Mouse (Mus musculus) adrenal gland, postnatal 10 days (tissue): ENCODE measurements around the gene Rad54l. TPM values are rescaled to one million over a fixed set of nuclear protein-coding genes. Genes with fewer than 3 reads are reported as not detected.

ENCODE experiments used
- DNase-seq: peaks from one replicate; pipeline ENCODE4 v3.0.0; 2021; ENCODE audit warnings: mixed read lengths
- long read RNA-seq, 2 experiments: library from polyadenylated mRNA; stranded (forward); transcript quantifications; one replicate each; pipeline ENCODE4 v2.0.0; 2021
- total RNA-seq, 2 experiments: library from RNA; stranded (reverse); gene quantifications; 2 replicates each; pipeline ENCODE4 v1.2.3; 2021

Gene Rad54l
- total RNA-seq = 1 to 10 TPM; 4.3 to 6.5 TPM
- long read RNA-seq, experiment 1, partial matches to known transcripts = 1 of 8 reads
- long read RNA-seq, experiment 1, other reads (novel, unspliced or antisense) = 3 of 8 reads
- long read RNA-seq, experiment 2, partial matches to known transcripts = 2 of 6 reads
- long read RNA-seq, experiment 2, other reads (novel, unspliced or antisense) = 0 of 6 reads

DNA sequence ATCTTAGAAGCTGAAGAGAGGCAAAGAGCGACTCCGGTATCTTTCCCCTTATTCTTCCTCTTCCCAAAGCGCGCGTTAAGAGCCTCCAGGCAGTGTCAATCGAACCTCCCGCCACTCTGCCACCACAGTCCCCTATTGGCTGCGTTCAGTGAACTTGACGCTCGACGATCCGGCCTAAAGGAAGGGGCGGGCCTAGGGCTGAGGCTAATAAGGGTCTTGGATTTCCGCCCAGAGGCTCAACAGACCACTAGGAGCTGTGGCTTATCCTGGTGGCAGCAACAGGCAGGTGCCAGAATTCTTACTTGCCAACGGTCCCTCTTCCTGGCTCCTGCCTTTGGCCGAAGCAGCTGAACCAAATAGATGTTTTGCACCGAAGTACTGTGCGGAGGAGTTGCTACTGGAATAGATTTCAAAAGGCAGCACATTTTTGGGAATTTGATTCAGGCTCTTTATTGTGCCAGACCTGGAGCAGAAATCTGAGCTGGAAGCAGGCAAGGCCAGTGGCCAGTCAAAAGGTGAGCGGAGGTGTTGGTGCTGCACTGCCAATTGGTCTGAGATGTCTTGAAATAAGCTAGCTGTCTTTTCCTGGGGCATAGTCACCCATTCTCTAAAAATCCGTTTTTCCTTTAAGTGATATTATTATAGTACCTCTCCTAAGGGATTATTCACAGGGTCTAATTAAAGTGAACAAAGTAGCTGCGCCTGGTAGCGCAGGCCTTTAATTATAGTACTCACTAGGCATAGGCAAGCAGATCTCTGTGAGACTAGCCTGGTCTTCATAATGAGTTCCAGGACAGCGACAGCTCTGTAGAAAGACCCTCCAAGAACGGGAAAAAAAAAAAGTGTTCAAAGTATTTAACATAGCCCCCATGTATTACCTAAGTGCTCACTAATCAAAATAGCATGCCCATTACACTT is at the start of gene Rad54l, which contains the start of gene Pomgnt1:
Gene Rad54l, minus strand, starts transcription at position 89 of the 918 bp plus-strand sequence.
Gene Pomgnt1, plus strand, starts transcription at position 239 of the 918 bp plus-strand sequence.
- DNase-seq = peak; percentile 86

DNA sequence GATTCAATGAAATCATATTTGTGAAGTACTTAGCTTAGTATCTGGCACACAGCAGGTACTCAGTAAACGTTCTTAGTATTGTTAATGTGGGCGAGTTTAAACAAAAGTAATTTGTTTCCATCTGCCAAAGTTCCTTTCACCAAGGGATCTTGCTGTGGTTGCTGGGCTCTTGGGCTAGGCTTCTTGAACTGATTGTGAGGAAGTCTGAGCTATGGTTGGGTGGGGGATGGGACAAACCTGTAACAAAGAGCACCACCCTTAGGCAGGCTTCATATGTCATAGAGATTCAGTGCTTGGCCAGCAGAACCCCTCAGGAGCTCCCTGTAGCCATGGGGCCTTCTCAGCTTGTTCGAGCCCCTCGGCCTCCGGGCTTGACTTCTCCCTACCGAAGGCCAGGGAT is 49.6 kb upstream of the Rad54l start, which contains the start of the genes 1700042G07Rik and Gm49337:
Gene 1700042G07Rik, plus strand, starts transcription at position 301 of the 400 bp plus-strand sequence.
Gene Gm49337, plus strand, starts transcription at position 313 of the 400 bp plus-strand sequence.
- no peak for DNase-seq

DNA sequence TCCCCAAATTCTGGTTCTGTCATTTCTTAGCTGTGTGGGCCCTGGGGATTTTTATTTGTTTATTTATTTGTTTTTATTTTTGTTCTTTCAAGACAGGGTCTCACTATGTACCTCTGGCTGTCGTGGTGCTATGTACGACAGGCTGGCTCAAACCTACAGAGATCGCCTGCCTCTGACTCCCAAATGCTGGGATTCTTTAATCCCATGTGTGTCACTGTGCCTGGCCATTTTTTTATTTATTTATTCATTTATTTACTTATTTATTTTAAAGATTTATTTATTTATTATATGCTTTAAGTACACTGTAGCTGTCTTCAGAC is 45.8 kb upstream of the Rad54l start:
- DNase-seq = no peak

DNA sequence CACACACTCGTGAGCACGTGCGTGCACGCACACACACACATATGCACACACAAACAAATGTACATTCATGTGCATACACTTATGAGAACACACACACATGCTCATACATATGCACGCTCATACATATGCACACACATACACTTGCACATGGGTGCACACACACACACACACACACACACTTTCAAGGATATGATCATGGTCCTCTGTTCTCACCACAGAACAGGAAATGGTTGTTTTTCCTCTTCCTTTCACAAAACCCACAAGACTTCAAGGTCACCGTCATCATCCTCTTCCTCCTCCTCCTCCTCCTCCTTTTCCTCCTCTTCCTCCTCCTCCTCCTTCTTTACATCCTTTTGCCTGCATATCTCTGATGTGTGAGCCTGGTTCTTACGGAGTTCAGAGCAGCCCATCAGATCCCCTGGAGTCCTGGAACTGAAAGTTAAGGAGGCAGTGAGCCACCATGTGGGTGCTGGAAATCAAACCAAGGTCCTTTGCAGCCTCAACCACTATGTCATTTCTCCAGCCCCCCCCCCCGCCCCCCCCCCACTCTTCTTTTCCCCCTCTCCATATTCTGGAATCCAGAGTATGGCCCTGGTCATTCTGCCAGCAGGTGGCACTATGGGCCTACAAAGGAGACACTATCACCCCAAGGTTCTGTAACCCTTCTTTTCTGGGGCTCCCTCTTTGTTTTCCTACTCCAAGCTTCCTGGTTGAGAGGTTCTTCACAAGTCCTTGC is 45.3 kb upstream of the Rad54l start:
- DNase-seq = peak; percentile 83

DNA sequence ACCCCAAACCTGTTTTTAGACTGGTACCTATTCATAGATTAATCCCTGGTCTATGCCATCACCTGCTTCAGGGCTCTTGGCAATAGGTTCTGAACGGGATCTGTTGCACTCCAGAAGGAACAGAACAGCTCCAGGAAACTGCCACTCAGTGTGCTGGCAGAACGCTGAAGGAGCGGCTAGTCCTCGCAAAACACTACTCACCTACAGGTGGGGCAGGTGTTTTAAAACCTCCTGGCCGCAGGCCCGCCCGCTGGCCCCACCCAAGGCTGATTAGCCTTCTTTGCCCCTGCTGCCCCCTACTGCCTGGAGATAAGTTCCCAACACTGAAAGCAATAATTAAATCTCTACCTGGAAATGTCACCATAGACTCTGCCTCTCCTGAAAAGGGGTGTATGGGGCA is 43.9 kb upstream of the Rad54l start, which contains the start of gene Tspan1:
Gene Tspan1, minus strand, starts transcription at position 198 of the 400 bp plus-strand sequence.
- no peak for DNase-seq

DNA sequence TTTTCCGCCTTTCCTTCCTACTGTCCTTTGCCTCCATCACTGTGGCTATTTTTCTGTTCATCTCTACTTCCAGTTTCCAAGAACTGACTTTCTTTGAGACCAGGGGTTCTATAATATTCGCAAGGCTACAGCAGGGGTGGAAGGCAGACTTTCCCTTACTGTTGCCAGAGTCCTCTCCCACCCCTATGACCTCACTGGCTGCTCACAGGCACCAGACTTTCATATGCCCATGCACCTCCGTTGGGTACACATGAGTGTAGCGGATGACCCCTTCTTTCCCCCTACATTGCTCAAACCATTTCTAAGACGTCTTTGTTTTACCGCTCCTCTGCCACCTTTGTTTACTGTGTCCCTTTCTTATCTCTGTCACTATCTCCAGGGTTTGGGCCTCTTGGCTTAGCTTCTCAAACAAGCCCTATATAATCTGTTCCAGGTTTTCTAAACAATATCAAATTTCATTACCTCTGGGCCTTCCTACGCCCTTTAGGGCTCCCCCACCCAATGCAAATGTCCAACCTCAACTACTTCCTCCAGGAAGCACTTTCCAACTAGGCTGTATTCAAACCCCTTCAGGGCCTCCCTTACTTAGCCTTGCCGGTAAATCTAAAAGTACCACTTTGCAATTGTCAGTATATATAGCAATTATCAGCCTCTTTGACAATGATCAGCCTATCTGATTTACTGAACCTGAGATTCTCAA is 42.4 kb upstream of the Rad54l start:
- no peak for DNase-seq

DNA sequence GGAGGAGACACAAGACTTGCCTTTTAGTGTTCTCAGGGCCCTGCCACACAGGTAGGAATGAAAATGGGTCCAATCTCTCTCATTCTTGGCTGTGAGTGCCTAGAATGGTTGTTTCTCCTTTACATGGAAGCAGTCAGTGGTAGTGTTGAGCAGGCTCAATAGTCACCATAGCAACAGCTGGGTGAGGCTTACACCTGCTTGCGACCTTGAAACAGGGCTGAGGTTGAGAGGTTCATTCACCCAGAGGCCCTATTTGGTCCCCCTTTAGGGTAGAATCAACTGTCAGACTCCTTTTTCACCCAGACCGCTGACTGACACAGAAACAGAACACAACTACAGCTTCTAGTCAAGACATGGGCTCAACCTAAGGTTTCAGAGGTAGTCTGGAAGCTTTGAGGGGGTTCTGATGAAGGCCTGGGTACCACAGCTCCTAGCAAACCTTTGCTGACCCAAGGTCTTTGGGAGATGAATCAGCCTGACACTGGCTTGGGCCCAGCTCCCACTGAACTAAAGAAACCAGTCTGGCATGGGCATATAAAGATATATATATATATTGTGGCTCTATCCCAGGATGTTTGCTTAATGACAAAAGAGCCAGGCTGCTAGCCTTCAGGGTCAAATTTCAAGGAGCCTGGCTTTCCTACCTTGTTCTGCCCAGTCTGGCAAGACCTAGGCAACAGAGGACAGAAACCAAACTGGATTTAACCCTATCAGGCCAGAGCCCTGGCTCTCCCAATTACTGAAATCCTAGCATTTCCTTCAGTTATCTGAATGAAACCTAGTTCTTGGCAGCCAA is 41.5 kb upstream of the Rad54l start:
- DNase-seq = no peak

DNA sequence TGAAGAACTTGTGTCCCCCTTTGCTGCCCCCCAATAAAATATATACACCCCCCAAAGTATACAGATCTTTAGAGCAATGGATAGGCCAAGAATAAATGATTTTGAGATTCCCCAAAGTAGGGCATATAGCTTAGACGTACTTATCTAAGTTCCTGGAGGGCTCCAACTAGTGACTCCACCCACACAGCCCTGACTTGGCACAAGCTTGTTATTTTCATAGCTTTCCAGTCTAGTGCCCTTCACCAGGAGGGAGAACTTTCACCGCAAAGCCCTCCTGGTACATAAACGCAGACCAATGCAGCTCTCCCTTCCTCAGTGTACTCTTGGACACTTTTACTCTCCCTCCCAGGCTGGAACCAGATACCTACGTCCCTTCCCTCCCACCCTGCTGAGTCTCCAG is 38.7 kb upstream of the Rad54l start:
- DNase-seq = no peak

DNA sequence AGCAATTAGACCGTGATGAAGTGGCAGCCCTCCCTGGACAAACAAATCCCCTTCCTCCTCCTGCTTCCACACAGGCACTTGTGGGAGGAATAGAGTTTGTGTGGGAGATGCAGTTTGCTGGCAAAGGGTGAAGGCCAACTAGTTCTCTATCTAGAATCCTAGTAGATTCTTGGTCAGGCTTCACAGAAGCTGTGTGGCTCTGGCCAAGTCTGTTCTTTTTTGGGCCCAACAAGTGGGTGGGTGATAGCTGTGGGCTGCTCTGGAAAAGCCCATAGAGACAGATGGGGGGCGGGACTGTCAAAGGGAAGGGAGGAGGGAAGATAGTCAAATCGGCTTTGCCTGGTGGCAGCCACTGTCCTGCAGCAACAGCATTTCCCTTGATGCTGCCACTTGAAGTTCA is 37.3 kb upstream of the Rad54l start:
- DNase-seq = no peak

DNA sequence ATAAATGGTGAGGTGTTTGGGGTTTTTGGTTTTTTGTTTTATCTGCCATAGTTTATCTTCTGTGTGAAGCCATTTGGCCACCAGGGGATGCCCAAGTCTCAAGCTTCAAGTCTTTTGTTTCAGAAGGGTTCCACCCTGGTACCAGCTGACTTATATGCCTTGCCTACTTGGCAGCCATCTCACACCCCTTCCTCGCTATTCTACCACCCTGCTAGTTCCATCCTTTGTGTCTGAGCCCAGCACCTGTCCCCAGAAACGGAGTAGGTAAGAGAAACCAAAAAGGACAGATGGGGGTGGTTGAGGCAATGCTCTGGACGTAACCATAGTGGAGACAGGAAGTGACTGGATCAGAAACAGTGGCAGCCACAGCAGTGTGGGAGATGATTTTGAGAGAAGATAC is 36.4 kb upstream of the Rad54l start:
- no peak for DNase-seq

DNA sequence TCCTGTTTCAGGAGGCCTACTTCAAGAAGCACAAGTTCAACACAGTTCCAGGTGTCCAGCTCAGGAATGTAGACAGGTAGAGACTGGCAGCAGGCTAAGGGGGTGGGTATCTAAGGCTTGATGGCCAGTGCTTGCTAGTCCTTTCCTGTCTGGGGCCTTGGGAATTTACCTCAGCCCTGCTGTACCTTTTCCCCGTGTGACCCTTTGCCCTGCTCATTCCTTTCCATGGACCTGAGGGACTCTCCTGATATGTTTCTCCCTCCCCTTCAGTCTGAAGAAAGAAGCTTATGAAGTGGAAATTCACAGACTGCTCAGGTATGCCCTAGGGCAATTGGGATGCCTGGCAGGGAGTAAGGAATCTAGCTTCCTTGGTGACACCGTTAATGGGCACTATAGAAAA is 34.4 kb upstream of the Rad54l start:
- no peak for DNase-seq

DNA sequence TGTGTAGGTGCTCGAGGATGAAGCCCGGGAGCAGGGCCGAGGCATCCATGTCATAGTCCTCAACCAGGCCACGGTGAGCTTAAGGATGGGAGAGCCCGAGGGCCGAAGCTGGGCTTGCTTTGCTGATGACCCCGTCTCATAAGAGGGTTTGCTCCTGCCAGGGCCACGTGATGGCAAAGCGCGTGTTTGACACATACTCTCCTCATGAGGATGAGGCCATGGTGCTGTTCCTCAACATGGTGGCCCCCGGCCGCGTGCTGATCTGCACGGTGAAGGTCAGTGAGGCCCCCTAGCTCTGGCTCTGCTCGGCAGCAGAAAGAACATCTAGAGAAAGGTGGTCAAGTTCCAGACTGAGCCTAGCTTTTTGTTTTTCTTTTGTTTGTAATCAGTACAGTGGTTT is 29.2 kb upstream of the Rad54l start:
- DNase-seq = no peak

DNA sequence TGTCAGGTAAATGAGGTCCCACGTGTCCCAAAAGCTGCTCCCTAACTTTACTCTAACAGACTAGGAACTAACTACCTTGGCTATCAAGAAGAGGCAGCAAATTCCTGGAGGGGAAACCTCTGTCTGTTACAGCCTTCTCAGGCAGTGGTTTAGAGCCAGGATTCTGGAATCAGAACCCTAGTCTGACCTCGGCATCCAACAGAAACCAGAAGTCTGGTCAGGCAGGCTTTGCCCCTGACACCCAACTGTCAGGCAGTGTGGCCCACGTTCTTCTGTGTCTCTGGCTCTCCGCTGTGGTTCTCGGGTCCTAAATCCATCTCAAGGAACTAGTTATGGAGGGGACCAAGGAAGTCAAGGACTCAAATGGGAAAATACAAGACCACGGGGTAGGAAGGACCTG is 27.7 kb upstream of the Rad54l start, which contains the start of gene Lurap1:
Gene Lurap1, minus strand, starts transcription at position 101 of the 400 bp plus-strand sequence.
- DNase-seq = no peak

DNA sequence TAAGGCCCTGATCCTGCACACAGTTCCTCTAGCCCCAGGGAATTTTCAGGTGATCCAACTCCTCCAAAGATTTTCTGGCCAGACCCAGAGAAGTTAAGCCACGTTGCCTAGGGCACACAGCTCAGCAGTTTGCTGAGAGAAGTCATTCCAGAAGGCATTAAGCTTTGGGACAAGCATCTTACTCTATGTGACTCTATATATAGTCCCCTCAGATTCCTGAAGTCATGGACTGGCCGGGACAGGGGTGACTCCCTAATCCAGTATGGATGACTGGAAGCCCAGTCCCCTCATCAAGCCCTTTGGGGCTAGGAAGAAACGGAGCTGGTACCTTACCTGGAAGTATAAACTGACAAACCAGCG is 27.4 kb upstream of the Rad54l start:
- no peak for DNase-seq

DNA sequence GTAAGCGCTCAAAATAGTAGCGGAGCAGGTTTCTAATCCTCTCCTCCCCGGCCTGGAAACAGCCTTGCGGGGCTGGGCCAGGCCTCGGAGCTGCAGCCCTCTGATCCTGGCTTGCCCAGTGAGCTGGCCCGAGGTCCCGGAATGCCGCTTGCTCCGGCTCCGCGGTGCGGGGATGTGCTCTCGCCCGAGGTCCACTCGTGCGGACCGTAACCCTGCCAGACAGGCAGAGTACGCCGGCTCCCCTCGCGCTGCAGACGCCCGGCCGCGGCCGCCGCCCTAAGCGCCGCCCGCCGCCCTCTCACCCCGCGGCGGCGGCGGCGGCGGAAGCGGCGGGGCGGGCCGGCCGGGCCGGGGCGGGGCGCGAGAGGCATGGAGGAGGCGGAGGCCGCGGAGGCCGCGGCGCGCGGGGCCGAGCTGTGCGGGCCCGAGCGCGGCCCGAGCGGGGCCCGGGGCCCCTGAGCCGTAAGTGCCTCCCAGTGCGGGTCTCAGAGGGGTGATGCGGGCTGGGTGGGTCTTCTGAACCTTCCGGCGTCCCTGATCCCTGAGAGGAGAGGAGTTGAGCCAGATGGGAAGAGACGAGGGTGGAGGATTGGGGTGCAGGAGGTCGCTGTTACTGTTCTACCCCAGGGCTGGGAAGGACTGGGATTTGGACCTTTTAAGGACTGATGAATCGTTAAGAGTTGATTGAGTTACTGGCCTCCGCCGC is 26.8 kb upstream of the Rad54l start:
- peak; percentile 86 for DNase-seq

DNA sequence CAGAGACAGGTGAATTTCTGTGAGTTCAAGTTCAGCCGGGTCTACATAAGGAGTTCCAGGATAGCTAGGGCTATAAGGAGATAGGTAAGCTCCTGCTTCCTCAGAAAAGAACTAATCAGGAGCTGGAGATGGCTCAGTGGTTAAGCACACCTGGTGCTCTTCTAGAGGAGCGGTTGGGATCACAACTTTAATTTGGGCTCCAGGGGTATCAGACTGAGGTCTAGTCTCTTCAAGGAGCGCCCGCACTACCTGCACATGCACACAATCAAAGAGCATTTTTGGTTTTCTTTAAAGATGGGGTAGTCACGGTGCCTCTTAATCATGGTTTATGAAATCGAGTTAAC is 26.3 kb upstream of the Rad54l start:
- no peak for DNase-seq

DNA sequence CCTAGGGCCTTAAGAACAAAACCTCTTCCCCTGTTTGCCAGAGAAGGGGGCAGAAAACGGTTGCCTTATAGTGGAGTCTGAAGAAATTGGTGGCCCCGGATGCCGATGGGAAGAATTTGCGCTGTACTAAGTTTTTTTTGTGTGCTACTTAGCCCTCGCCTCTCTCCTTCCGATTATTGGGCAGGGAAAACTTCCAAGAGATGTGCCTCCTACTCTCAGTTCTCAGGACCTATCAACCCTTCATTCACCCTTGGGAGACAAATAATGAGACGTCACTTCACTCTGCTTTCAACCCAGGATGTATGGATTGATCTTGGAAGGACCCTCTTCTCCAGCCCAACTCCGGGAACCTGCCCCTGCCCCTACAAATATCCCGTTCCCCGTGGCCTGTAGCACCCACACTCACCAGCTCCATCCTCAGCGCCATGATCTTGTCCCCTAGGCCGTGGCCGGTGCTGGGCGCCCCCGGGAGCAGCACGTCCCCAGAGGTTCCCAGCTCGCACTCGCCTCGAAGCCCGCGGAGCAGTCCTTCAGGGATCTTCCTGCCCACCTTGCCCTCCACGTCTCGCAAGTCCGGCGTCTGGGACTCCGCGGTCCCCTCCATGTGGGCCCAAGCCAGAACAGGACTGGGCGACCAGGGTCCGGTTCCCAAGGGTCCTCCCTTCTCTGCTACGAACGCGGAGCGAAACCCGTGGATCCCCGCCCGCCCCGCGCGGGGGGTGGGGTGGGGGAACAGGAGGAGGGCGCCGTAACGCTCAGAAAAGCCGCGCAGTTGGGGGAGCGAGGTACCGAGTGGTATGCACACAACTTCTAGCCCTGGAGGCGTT is 20.6 kb upstream of the Rad54l start:
- DNase-seq = peak; percentile 87

DNA sequence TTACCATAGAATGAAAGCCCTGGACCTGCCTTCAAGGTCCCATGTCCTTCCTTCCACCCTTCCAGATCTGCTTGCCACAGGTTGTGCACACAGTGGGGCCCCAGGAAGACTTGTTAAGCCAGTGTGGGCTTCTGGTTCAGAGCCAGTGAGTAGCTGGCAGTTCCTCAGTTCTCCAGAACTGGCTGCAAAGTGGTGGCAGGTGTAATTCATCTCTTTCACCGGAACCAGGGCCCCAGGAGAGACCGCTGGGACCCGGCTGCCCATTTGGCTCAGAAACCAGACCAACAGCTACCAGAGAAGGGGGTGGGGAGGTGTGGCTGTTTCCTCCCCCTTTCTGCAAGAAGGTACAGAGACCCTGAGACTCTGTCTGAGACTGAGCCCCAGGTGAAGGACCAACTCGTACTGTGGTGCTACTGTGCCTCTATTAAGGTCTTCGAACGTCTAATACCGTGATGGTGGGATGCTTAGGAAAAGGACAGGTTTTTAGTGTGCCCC is 19.9 kb upstream of the Rad54l start:
- peak; percentile 68 for DNase-seq

DNA sequence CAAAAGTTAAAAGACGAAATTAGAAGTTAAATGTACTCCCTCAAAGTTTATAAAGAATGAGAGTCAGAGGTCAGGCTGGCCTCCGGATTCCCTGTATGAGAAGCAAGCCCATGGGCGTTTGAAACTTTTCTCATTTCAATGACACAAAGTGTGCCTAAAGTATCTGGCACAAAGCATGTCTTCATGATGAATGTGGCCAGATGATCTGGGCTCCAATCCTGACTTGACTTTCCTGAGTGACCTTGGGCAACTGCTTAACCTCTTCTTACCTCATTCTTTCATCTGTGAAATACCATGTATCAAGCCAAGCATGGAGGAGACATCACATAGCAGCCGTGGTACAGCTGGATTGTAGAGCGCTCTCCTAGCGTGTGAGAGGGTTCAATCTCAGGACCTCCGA is 18.8 kb upstream of the Rad54l start:
- no peak for DNase-seq

DNA sequence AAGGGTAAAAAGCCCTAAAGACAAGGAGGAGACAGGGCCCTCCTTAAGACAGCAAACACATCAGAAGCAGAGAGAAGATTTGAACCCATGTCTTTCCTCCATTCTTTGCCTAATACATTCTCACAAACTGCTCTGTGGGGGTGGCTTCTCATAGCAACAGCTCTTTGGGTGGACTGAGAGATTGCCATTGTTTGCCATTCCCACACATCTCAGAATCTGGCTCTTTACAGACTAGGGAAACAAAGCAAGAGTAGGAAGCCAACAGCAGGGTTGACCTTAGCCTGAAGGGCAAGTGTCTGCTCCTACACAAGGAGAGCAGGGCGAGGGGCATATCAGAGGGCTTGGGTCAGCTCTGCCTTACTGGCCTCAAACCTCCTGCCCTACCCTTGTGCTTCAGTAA is 18.2 kb upstream of the Rad54l start:
- no peak for DNase-seq
